Mouse (Mus musculus): ENCODE measurements around the gene Gm21885. TPM values are rescaled to one million over a fixed set of nuclear protein-coding genes. Genes with fewer than 3 reads are reported as not detected.

The Gm21885 gene
- polyA plus RNA-seq, 1 experiment from 2014 or later = 0.43 TPM

DNA sequence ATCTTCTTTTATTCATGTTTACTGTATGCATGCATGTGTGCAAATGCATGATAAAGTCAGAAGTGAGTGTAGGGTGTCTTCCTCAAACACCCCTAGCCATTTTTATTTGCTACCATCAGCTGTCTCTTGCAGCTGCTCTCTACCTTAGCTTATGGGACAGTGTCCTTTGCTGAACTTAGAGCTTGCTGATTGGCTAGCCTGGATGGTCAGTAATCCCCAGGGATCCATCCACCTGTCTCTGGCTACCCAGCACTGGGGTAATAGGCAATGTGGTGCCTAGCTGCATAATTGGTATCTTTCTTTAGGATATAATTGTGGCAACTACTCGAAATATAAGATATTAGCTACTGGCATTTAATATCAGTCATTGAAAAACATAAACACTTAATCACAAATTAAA is 31.1 kb downstream of the Gm21885 start:
- Histone ChIP-seq H3K36me3 (no peaks in the 10 kb centered on the region), H3K9me3 (no peaks in the 10 kb centered on the region), H3K9ac (no peak overlapping the region), H3K27me3 (no peaks in the 10 kb centered on the region), H3K27ac (no peak overlapping the region), H3K4me1 (replicated peaks) (peaks cover 51% of the 10 kb centered on the region), H3K4me3 (no peak overlapping the region), H3K4me2 (no peak overlapping the region)
- ATAC-seq (ENCODE audit: low FRiP score) = no peak
- 84% methylated on average over 1 of the region's 1 CpGs for WGBS

DNA sequence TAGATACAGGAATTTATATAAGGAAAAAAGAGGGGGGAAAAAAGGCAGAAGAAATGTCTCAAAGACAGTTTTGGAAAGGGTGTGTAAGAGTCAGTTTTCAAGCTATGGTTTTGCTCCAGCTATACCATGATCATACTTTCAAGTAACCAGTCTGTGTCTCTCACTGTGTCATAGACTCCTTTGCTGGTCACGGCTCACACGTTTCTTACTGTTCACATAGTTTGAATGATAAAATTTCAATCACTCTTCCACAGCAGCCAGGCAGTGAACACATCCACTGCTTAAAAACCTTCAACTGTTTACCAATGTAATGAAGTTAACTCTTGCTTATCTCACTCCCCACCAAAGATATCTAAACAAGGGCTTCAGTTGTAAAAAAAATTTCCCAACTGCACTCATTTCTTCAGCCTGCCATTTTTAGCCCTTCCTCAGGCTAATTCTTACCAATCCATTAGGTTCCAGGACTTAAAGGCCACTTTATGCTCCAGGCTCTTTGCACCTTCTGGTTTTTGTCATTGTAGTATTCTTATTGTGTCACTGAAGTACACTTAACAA is 32.5 kb downstream of the Gm21885 start:
- Histone ChIP-seq H3K4me1 (replicated peaks) (peaks cover 63% of the 10 kb centered on the region), H3K27me3 (no peaks in the 10 kb centered on the region), H3K4me2 (no peak overlapping the region), H3K9ac (no peak overlapping the region), H3K36me3 (0 out of 2 replicates have a peak, but pooled peaks cover under 1% of the 10 kb centered on the region), H3K27ac (no peak overlapping the region; the same call in 1 of the 2 replicates), H3K4me3 (no peak overlapping the region), H3K9me3 (no peaks in the 10 kb centered on the region)
- 72% methylated on average over 2 of the region's 2 CpGs for WGBS
- ATAC-seq (ENCODE audit: low FRiP score) = no peak

DNA sequence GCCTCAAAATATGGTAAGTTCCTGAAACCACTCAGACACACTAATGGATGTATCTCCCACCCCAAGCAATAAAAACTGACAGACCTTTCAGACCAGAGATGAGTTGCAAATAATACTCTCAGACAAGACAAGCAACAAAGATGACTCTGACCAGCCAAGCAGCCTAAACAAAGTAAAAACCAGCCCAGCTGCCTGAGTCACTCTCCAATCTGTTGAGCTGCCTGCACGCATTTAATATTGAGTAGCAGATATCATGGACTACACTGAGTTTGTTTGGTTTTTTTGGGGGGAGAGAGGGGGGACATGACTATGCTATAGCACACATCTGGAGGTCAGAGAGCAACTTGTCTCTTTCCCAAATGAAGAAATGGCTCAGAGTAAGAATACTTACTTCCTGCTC is 33.6 kb downstream of the Gm21885 start:
- 81% methylated on average over 1 of the region's 1 CpGs for WGBS
- H3K27ac ChIP-seq = no peak overlapping the region
- ATAC-seq (ENCODE audit: low FRiP score) = no peak
- no peak overlapping the region for H3K4me3 ChIP-seq
- H3K4me2 ChIP-seq = no peak overlapping the region
- peaks cover 74% of the 10 kb centered on the region for H3K4me1 ChIP-seq (replicated peaks)
- peaks cover 3% of the 10 kb centered on the region; the same call in 1 of the 2 replicates for H3K36me3 ChIP-seq
- H3K27me3 ChIP-seq = no peaks in the 10 kb centered on the region
- H3K9me3 ChIP-seq = no peaks in the 10 kb centered on the region
- no peak overlapping the region for H3K9ac ChIP-seq

DNA sequence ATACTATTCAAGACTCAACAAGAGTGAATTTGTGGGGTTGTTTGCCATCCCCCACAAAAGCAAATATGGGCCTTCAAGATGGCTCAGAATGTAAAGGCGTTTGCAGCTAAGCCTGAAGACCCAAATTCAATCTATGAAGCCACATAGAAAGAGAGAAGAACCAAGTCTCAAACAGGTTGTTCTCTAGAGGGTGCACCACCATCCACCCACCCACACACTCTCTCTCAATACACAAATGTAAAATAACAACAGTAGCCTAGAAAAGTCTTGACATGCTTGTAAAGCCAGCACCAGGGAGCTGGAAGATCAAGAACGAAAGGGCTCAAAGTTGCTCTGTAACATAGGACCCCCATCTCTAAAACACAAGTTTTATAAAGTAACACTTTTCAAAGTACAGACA is 34.9 kb downstream of the Gm21885 start:
- Histone ChIP-seq H3K27ac (no peak overlapping the region), H3K36me3 (peaks cover 3% of the 10 kb centered on the region; the same call in 1 of the 2 replicates), H3K27me3 (no peaks in the 10 kb centered on the region), H3K9ac (no peak overlapping the region), H3K4me3 (no peak overlapping the region), H3K4me1 (replicated peaks) (peaks cover 73% of the 10 kb centered on the region), H3K9me3 (no peaks in the 10 kb centered on the region), H3K4me2 (no peak overlapping the region)
- ATAC-seq (ENCODE audit: low FRiP score) = no peak
- WGBS = 85% methylated on average over 2 of the region's 2 CpGs

DNA sequence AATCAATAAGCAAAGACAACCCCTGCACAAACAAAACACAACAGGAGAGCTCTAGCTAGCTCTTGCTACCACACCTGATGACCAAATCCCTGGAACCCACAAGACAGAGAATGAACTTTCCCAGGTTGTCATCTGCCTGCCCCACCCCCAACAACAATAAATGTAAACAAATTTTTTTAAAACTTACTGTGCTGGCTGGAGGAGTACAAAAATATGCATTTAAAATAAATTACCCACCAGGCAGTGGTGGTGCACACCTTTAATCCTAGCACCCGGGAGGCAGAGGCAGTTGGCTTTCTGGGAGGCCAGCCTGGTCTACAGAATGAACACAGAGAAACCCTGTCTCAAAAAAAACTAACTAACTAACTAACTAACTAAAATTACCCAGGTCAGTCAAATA is 35.3 kb downstream of the Gm21885 start:
- Histone ChIP-seq H3K4me2 (no peak overlapping the region), H3K4me1 (replicated peaks) (peaks cover 73% of the 10 kb centered on the region), H3K27ac (no peak overlapping the region), H3K4me3 (no peak overlapping the region), H3K9ac (no peak overlapping the region), H3K36me3 (peaks cover 3% of the 10 kb centered on the region; the same call in 1 of the 2 replicates), H3K27me3 (no peaks in the 10 kb centered on the region), H3K9me3 (no peaks in the 10 kb centered on the region)
- WGBS = 95% methylated on average over 1 of the region's 1 CpGs
- no peak for ATAC-seq (ENCODE audit: low FRiP score)

DNA sequence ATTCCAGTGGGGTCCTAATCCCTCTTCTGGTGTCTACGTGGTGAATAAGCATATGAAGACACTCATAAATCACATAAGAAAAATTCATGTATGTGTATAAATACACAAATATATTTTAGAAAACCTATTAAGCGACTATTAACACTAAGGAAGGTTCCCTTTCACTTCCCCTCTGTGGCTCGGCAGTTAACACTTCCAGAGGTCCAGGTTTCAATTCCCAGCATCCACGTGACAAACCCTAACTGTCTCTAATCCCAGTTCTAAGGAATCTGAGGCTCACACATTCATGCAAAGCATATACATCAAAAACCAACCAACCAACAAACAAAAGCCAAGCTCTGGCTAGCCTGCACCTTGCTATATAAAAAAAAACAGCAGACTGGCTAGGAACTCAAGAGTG is 35.8 kb downstream of the Gm21885 start:
- Histone ChIP-seq H3K4me3 (no peak overlapping the region), H3K4me2 (peak overlapping the region; percentile 4; the same call in 1 of the 2 replicates), H3K27me3 (no peaks in the 10 kb centered on the region), H3K27ac (no peak overlapping the region), H3K9me3 (no peaks in the 10 kb centered on the region), H3K4me1 (replicated peaks) (peaks cover 76% of the 10 kb centered on the region), H3K36me3 (peaks cover 3% of the 10 kb centered on the region; the same call in 1 of the 2 replicates), H3K9ac (no peak overlapping the region)
- WGBS = 73% methylated on average over 4 of the region's 4 CpGs
- no peak for ATAC-seq (ENCODE audit: low FRiP score)

DNA sequence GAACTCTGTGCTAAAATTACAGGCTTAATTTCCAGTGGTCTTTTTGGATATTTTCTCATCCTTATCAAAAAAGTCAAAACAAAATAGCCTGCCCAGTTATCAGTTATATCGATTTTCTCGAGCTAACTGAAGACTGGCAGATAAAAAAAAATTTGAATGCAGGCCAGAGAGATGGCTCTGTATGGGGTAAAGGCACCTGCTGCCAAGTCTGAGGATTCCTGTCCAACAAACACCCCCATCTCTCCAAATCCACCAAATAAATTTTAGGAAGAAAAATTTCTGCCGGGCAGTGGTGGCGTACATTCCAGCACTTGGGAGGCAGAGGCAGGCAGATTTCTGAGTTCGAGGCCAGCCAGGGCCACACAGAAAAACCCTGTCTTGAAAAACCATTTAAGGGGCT is 36.4 kb downstream of the Gm21885 start:
- H3K9ac ChIP-seq = no peak overlapping the region
- peaks cover 3% of the 10 kb centered on the region; the same call in 1 of the 2 replicates for H3K36me3 ChIP-seq
- H3K4me2 ChIP-seq = peak overlapping the region; percentile 4; the same call in 1 of the 2 replicates
- H3K27ac ChIP-seq = no peak overlapping the region; the same call in 1 of the 2 replicates
- 85% methylated on average over 5 of the region's 5 CpGs for WGBS
- no peaks in the 10 kb centered on the region for H3K9me3 ChIP-seq
- no peaks in the 10 kb centered on the region for H3K27me3 ChIP-seq
- H3K4me1 ChIP-seq (replicated peaks) = peaks cover 74% of the 10 kb centered on the region
- no peak for ATAC-seq (ENCODE audit: low FRiP score)
- no peak overlapping the region for H3K4me3 ChIP-seq

DNA sequence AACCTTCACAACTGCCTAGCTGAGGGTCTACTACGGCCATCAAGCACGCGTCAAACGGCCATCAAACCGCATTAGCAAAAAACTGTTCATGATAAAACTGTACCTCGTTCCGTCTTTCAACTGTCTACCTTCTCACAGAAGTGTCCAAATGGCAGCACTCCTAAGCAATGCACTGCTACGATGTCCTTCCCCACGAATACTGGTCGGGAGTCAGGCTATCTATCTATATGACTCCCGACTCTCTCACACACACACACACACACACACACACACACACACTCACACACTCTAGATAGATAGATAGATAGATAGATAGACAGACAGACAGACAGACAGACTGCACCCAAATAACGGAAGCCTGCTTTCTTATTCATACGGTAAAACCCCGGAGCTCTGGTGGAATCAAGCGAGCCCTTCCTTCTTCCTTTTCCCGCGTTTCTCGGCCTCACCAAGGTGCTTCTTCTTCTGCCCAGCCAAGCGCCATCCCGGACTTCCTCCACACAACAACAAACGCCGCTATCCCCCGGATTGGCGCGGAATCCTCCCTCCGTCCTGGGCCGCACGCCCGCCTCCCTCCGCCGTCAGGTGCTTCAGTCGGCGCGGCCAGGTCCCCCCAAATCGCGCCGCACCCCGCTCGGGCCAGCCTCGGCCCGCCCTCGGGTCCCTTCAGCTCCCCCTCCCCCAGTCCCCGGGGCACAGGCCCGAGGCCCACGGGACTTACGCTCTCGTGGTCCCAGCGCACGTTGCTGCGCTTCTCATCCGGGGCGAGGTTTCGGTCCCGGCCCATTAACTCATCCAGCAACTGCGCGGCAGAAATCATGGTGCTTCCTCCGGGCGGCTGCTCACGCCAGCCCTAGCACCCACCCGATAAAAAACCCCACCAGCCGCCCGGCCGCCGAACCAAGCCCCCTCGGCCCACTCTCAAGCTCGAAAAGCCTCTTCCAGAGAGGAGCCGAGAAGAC is 39.6 kb downstream of the Gm21885 start:
- H3K9me3 ChIP-seq = no peaks in the 10 kb centered on the region
- H3K27me3 ChIP-seq = no peaks in the 10 kb centered on the region
- ATAC-seq (ENCODE audit: low FRiP score) = peak; percentile 84
- peak overlapping the region; percentile 88 for H3K4me2 ChIP-seq
- WGBS = under 1% methylated on average over 66 of the region's 67 CpGs
- peak overlapping the region; percentile 99 for H3K4me3 ChIP-seq
- peak overlapping the region; percentile 99 for H3K27ac ChIP-seq
- peak overlapping the region; percentile 99 for H3K9ac ChIP-seq
- H3K36me3 ChIP-seq = peaks cover 3% of the 10 kb centered on the region; the same call in 1 of the 2 replicates
- peaks cover 50% of the 10 kb centered on the region for H3K4me1 ChIP-seq (replicated peaks)

DNA sequence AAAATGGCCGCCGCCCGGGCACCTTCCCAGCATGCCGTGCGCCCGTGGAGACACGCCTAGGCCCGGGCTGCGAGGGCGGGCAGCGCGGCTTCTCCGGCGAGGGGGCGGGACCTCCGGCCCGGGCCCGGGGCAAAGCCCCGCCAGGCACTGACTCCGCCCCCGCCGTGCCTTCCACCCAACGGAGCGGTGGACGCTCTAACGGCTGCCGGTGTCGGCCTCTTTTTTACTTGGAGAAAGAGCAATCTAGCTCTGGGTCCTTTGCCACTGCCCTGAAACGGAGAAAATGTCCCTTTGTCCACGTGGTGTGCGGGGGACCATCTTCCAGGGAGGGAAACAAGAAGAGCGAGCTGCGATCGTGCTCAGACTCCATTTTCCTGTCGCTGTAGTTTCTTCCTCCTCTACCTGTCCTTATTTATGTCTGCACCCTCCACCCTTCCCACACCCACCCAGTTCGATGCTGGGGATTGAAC is 40.3 kb downstream of the Gm21885 start, which contains the start of gene Luc7l3:
TSS of gene Luc7l3 (minus strand) at position 58 of the 470 bp plus-strand sequence.
- H3K27me3 ChIP-seq = no peaks in the 10 kb centered on the region
- ATAC-seq (ENCODE audit: low FRiP score) = peak; percentile 93
- peaks cover 3% of the 10 kb centered on the region; the same call in 1 of the 2 replicates for H3K36me3 ChIP-seq
- 1% methylated on average over 36 of the region's 36 CpGs for WGBS
- H3K4me1 ChIP-seq (replicated peaks) = peaks cover 49% of the 10 kb centered on the region
- H3K9ac ChIP-seq = peak within 1 kb of the TSS; percentile 99
- peak within 1 kb of the TSS; percentile 99 for H3K27ac ChIP-seq
- H3K9me3 ChIP-seq = no peaks in the 10 kb centered on the region
- H3K4me2 ChIP-seq = peak within 1 kb of the TSS; percentile 88
- H3K4me3 ChIP-seq = peak within 1 kb of the TSS; percentile 99

DNA sequence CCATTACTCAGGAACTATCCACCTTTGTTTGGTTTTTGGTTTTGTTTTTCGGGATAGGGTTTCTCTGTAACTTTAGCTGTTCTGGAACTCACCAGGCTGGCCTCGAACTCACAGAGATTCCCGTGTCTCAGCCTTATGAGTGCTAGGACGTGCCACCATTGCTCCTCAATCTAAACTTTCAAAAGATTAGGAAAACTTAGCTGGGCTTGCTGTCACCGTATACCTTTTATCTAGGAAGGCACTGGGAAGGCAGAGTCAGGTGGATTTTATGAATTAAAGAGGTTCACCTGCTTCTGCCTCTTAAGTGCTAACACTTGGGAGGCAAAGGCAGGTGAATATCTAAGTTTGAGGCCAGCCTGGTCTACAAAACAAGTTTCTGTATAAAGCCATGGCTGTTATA is 41.0 kb downstream of the Gm21885 start:
- Histone ChIP-seq H3K4me1 (replicated peaks) (peaks cover 43% of the 10 kb centered on the region), H3K4me2 (peak overlapping the region; percentile 88), H3K9me3 (no peaks in the 10 kb centered on the region), H3K4me3 (peak overlapping the region; percentile 99), H3K27me3 (no peaks in the 10 kb centered on the region), H3K36me3 (peaks cover 3% of the 10 kb centered on the region; the same call in 1 of the 2 replicates), H3K27ac (peak overlapping the region; percentile 99), H3K9ac (peak overlapping the region; percentile 99)
- WGBS = 42% methylated on average over 5 of the region's 5 CpGs
- no peak for ATAC-seq (ENCODE audit: low FRiP score)

DNA sequence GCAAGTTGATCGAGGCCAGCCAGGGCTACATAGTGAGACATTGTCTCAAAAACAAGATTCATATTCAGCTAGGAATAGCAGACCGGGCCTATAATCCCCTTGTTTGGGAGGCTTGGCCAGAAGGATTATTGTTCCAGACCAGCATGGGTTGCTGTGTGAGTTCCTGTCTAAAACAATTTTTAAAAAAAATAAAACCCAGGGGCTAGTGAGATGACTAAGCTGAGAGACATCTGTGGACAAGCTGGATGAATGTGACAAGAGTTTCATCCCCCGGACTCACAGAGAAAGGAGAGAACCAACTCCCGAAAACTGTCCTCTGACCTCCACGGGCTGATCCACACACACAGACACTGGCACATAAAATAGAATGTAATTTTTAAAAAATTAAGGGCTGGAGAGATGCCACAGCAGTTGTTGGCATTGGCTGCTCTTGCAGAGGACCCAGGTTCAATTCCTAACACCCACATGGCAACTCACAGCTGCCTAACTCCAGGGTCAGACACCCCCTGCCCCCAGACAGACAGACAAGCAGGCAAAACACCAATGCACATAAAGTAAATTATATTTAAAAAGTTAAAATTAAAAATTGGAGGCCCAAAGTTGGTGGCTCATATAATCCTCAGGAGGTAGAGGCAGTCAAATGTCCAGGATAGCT is 41.7 kb downstream of the Gm21885 start:
- H3K4me1 ChIP-seq (replicated peaks) = peaks cover 36% of the 10 kb centered on the region
- no peak overlapping the region for H3K4me2 ChIP-seq
- H3K9me3 ChIP-seq = no peaks in the 10 kb centered on the region
- H3K36me3 ChIP-seq = peaks cover 3% of the 10 kb centered on the region; the same call in 1 of the 2 replicates
- no peak overlapping the region for H3K9ac ChIP-seq
- ATAC-seq (ENCODE audit: low FRiP score) = no peak
- no peaks in the 10 kb centered on the region for H3K27me3 ChIP-seq
- peak overlapping the region; percentile 99; the same call in 1 of the 2 replicates for H3K27ac ChIP-seq
- H3K4me3 ChIP-seq = no peak overlapping the region
- WGBS = 89% methylated on average over 5 of the region's 5 CpGs

DNA sequence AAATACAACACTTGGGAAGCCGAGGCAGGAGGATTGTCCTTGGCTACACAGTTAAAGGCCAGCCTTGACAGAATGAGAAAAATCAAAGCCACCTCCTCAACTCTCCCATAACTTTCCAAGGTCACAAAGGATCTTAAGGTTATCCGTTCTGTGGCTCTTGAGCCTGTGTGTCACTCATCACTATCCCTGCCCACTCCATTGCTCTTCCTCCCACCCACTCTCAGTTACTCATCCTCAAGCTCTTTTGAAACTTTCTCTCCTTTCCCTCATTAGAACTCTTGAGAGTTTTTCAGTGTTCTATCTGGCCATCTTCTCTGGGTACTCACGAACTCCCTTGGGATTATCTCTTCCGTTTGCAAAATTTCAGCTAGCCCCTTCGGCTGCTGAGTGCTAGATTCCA is 42.9 kb downstream of the Gm21885 start:
- no peak overlapping the region for H3K4me3 ChIP-seq
- no peak overlapping the region for H3K9ac ChIP-seq
- peaks cover 39% of the 10 kb centered on the region for H3K4me1 ChIP-seq (replicated peaks)
- ATAC-seq (ENCODE audit: low FRiP score) = no peak
- H3K27me3 ChIP-seq = no peaks in the 10 kb centered on the region
- no peaks in the 10 kb centered on the region for H3K9me3 ChIP-seq
- H3K27ac ChIP-seq = no peak overlapping the region
- no peaks in the 10 kb centered on the region for H3K36me3 ChIP-seq
- H3K4me2 ChIP-seq = no peak overlapping the region
- WGBS = 88% methylated on average over 5 of the region's 5 CpGs

Measured in hindbrain, embryonic 13.5 days (tissue).